Mouse (Mus musculus) large intestine, adult 2 months (tissue): ENCODE measurements around the gene Pkig. TPM values are rescaled to one million over a fixed set of nuclear protein-coding genes. Genes with fewer than 3 reads are reported as not detected.
"Not testable (repeated sequence)": the region's sequence is repeated elsewhere in the genome, so short reads cannot be mapped to it uniquely, and the experiment has no call there.

Experiments used
- DNase-seq: peaks from one replicate; pipeline ENCODE4 v3.0.0-alpha.2; 2012; ENCODE audit warnings: low read depth, low spot score
- WGBS: fragments of 180-500 bp; shearing (Covaris S2); methylation state at CpG from one replicate; pipeline ENCODE4 v1.1.7; 2018; 5-methylcytosine and 5-hydroxymethylcytosine counted together
- polyA plus RNA-seq: library from polyadenylated mRNA; depleted of rRNA; stranded (reverse); fragments of >200 nt; gene quantifications from 2 replicates; pipeline ENCODE4 v1.2.3, GENCODE M21; 2012

Gene Pkig
- polyA plus RNA-seq, 1 experiment = 107 TPM

GRCm38 (mm10) chr2:163642685-163643575 is 15.3 kb upstream of the Pkig start:
- 26% methylated on average over 30 of the region's 30 CpGs for WGBS
- no peak for DNase-seq

- DNase-seq = no peak
- WGBS = 6% methylated on average over 2 of the region's 2 CpGs
These were observed 14.6 kb upstream of the Pkig start for GRCm38 (mm10) chr2:163643576-163643971.

GRCm38 (mm10) chr2:163644047-163644446 is 14.1 kb upstream of the Pkig start:
- under 1% methylated on average over 4 of the region's 4 CpGs for WGBS

GRCm38 (mm10) chr2:163644575-163645385 is 13.4 kb upstream of the Pkig start, which contains the start of gene Serinc3:
Gene Serinc3 (minus strand): TSS chr2:163645131.
- under 1% methylated on average over 74 of the region's 74 CpGs for WGBS
- DNase-seq = peak; percentile 93

More at GRCm38 (mm10) chr2:163644047-163644446, 14.1 kb upstream of the Pkig start:
- no peak for DNase-seq

- DNase-seq = no peak
- 63% methylated on average over 11 of the region's 11 CpGs for WGBS
These were observed 12.3 kb upstream of the Pkig start for GRCm38 (mm10) chr2:163645700-163646460.

GRCm38 (mm10) chr2:163646461-163647080 is 11.6 kb upstream of the Pkig start:
- DNase-seq = no peak
- WGBS = 91% methylated on average over 5 of the region's 5 CpGs

- DNase-seq = not testable (repeated sequence)
- WGBS = 98% methylated on average over 9 of the region's 12 CpGs
These were observed 2.5 kb upstream of the Pkig start for GRCm38 (mm10) chr2:163655699-163656098.

GRCm38 (mm10) chr2:163657486-163657885 is 700 bp upstream of the Pkig start:
- WGBS = 91% methylated on average over 2 of the region's 2 CpGs
- no peak for DNase-seq

GRCm38 (mm10) chr2:163658941-163659340 is 755 bp downstream of the Pkig start:
- 2% methylated on average over 8 of the region's 8 CpGs for WGBS
- DNase-seq = no peak

- WGBS = 67% methylated on average over 12 of the region's 12 CpGs
- no peak for DNase-seq
These were observed 1.2 kb downstream of the Pkig start for GRCm38 (mm10) chr2:163659431-163659830.

- WGBS = 68% methylated on average over 5 of the region's 5 CpGs
- no peak for DNase-seq
These were observed 2.0 kb downstream of the Pkig start for GRCm38 (mm10) chr2:163660103-163660701.

- 24% methylated on average over 6 of the region's 6 CpGs for WGBS
These were observed 3.2 kb downstream of the Pkig start for GRCm38 (mm10) chr2:163661371-163661850.

GRCm38 (mm10) chr2:163662076-163662475 is 3.9 kb downstream of the Pkig start:
- 76% methylated on average over 5 of the region's 5 CpGs for WGBS
- no peak for DNase-seq

More at GRCm38 (mm10) chr2:163661371-163661850, 3.2 kb downstream of the Pkig start:
- DNase-seq = no peak

GRCm38 (mm10) chr2:163662698-163663221 is 4.6 kb downstream of the Pkig start:
- DNase-seq = no peak
- WGBS = 59% methylated on average over 2 of the region's 2 CpGs

GRCm38 (mm10) chr2:163663930-163664329 is 5.7 kb downstream of the Pkig start:
- DNase-seq = no peak
- WGBS = 34% methylated on average over 3 of the region's 3 CpGs

GRCm38 (mm10) chr2:163667045-163667444 is 8.9 kb downstream of the Pkig start:
- 82% methylated on average over 1 of the region's 1 CpGs for WGBS
- no peak for DNase-seq

GRCm38 (mm10) chr2:163670872-163671594 is 12.8 kb downstream of the Pkig start:
- whole genome bisulfite sequencing = 73% methylated on average over 11 of the region's 11 CpGs
- DNase-seq = no peak

GRCm38 (mm10) chr2:163674397-163674796 is 16.2 kb downstream of the Pkig start:
- DNase-seq = no peak
- 59% methylated on average over 5 of the region's 5 CpGs for WGBS
